Mouse (Mus musculus) cerebellum, adult (tissue): ENCODE data around the gene Tnf.

ENCODE experiments used
- ATAC-seq: cut with Nextera tagmentation; 2 replicates; pipeline ENCODE4 v1.9.2; 2017; ENCODE audit warnings: mild to moderate bottlenecking, moderate library complexity, mixed read lengths; ENCODE audit not compliant: insufficient number of reproducible peaks, low FRiP score, low TSS enrichment

Gene Tnf

GRCm38 (mm10) chr17:35175968-35176367 lies 25.8 kb downstream of the Tnf start, which contains the start of gene Aif1:
TSS of gene Aif1 (minus strand) at chr17:35176068.
- ATAC-seq = no peak

GRCm38 (mm10) chr17:35175382-35175781 lies 26.4 kb downstream of the Tnf start:
- ATAC-seq = no peak

- no peak for ATAC-seq
Observed at GRCm38 (mm10) chr17:35174201-35174977, 27.4 kb downstream of the Tnf start.

GRCm38 (mm10) chr17:35173329-35173728 lies 28.5 kb downstream of the Tnf start:
- no peak for ATAC-seq

- no peak for ATAC-seq
Observed at GRCm38 (mm10) chr17:35172445-35173234, 29.2 kb downstream of the Tnf start.

- no peak for ATAC-seq
Observed at GRCm38 (mm10) chr17:35168541-35169207, 33.1 kb downstream of the Tnf start.

- no peak for ATAC-seq
Observed at GRCm38 (mm10) chr17:35167794-35168193, 34.0 kb downstream of the Tnf start.

GRCm38 (mm10) chr17:35166352-35167035 lies 35.3 kb downstream of the Tnf start:
- no peak for ATAC-seq

GRCm38 (mm10) chr17:35165451-35166155 lies 36.2 kb downstream of the Tnf start:
- ATAC-seq = no peak

- ATAC-seq = peak; percentile 83
Observed at GRCm38 (mm10) chr17:35164568-35165450, 37.0 kb downstream of the Tnf start, which contains the start of gene Prrc2a. TSS of gene Prrc2a (minus strand) at chr17:35164897.

- no peak for ATAC-seq
Observed at GRCm38 (mm10) chr17:35164218-35164567, 37.6 kb downstream of the Tnf start.

GRCm38 (mm10) chr17:35163326-35164081 lies 38.3 kb downstream of the Tnf start:
- ATAC-seq = no peak

- ATAC-seq = no peak
Observed at GRCm38 (mm10) chr17:35162730-35163129, 39.1 kb downstream of the Tnf start.

GRCm38 (mm10) chr17:35162121-35162520 lies 39.7 kb downstream of the Tnf start:
- ATAC-seq = no peak

GRCm38 (mm10) chr17:35161421-35161820 lies 40.4 kb downstream of the Tnf start:
- ATAC-seq = no peak

GRCm38 (mm10) chr17:35159638-35160037 lies 42.2 kb downstream of the Tnf start:
- no peak for ATAC-seq

- no peak for ATAC-seq
Observed at GRCm38 (mm10) chr17:35158850-35159593, 42.8 kb downstream of the Tnf start.
